Mouse (Mus musculus) pancreas, adult 10 weeks (tissue): ENCODE data around the gene Slc8a2. TPM values are rescaled to one million over a fixed set of nuclear protein-coding genes. Genes with fewer than 3 reads are reported as not detected.

ENCODE experiments used
- polyA plus RNA-seq: library from polyadenylated mRNA; stranded (reverse); fragments of 350-450 nt; fragmentation: Illumina TruSeq; extraction: RNeasy Lipid Tissue Mini Kit (QIAGEN cat#74804); gene quantifications from one replicate; pipeline ENCODE4 v1.2.3, GENCODE M21; 2015; ENCODE audit warnings: low read depth, low replicate concordance; ENCODE audit not compliant: insufficient read depth

The Slc8a2 gene
- polyA plus RNA-seq: 0.15 TPM

DNA sequence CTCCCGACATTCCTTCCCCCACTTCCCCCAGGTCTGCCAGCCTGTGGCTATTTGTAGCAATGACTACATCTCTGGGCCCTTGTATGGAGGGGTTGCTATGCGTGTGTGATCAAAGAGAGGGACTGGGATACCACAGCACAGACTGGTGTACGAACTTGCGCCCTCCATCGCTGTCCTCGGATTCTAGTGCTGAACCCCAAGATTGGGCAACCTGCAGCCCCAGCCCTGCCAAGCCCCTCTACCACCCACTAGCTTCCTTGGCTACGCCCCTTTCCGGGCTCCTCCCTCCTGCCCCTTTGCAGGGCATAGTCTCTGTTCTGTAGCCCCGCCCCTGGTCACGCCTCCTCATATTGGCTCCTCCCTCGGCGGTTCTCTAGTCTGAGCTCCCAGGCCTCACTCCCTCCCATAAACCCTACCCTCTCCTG lies at the start of gene Slc8a2:
Slc8a2 (plus strand) TSS at position 406 of the 425 bp plus-strand sequence.

GRCm38 (mm10) chr7:16098021-16099017 lies 31.3 kb upstream of the Slc8a2 start, which contains the start of gene Napa:
Gene Napa, plus strand, starts transcription at chr7:16098458.

DNA sequence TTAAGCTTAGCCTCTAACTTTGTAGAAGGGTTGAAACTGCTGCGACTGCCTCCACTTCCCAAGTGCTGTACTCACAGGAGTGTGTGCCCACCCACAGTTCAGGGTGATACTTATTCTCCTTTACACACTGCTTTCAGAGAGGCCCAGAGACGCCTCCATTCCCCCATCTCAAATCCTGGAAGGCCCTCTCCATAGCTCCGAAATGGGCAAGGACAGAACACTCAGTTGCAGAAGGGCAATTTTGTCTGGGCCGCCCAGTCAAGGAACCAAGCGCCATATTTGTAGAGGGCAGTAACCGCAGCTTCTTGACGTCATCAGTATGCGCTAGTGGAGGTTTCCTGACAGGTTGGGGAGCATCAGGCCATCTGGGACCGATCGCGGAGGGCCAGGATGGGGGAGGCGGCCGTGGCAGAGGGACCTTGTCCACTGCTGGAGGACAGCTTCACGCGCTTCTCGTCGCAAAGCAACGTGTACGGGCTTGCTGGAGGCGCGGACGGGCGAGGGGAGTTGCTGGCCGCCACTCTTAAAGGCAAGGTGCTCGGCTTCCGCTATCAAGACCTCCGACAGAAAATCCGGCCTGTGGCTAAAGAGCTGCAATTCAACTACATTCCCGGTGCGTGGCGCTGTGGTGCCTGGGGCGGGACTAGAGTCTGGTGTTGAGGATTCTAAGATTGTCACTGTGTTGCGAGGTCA lies 9.9 kb upstream of the Slc8a2 start, which contains the start of gene Kptn:
Kptn (plus strand) TSS at position 327 of the 693 bp plus-strand sequence.

DNA sequence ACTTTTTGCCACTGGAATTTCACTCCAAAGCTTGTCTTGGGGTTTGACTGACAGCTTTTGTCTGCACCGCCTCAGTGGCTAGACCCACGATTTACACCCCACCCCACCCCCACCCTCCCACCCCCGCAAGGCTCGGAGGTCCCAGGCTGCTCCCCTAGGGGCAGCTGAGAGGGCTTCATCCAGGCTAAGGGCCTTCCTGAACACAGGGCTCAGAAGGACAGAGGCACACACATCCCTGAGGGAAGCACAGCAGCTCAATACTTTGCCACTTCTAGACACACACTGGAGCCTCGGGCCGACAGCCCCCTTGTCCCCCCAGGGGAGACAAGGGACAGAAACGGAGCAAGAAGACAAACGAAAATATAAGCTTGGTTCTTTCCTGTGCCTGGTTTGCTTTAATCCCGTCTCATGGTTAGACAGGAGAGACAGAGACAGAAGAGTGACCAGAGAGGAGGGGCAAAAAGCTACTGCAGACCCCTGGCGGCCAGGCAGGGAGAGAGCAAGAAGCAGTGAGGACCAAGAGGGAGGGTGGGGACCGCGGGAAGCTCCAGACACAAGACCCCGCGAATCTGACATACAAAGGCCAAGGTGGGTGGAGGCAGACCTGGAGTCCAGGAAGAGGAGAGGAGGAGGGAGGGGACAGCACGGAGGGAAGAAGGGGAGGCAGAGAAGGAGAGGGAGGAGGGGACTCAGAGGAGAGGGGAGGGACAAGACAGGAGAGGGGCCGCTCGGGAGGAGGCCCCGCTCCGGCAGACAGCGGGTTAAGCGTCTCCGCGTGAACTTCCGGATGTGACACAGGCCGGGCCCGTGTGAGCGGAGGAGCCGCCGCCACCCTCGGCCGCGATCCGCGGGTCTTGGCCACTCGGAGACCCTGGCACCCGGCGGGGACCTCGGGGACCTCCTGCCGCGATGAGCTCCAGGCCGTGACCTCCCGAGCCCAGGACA lies 45.2 kb downstream of the Slc8a2 start, which contains the start of gene Meis3:
Meis3 (plus strand) TSS at position 494 of the 945 bp plus-strand sequence.

Other genes starting within 250 kb of the Slc8a2 start
- not detected for gene Crx, start 249.9 kb upstream of the Slc8a2 start, polyA plus RNA-seq
- gene Crxos, start 247.2 kb upstream of the Slc8a2 start, polyA plus RNA-seq: not detected
- 122 TPM for gene Selenow, start 207.4 kb upstream of the Slc8a2 start, polyA plus RNA-seq
- gene Nop53, start 183.8 kb upstream of the Slc8a2 start, polyA plus RNA-seq: 36.2 TPM
- gene Ehd2, start 162.3 kb upstream of the Slc8a2 start, polyA plus RNA-seq: 20.4 TPM
- 4.8 TPM for gene Bicra, start 81.9 kb upstream of the Slc8a2 start, polyA plus RNA-seq
- gene Zfp541, start 68.0 kb upstream of the Slc8a2 start, polyA plus RNA-seq: not detected
- gene Napa, start 31.4 kb upstream of the Slc8a2 start, polyA plus RNA-seq: 57.5 TPM
- gene Kptn, start 9.9 kb upstream of the Slc8a2 start, polyA plus RNA-seq: 8.0 TPM
- 13.5 TPM for gene Meis3, start 45.3 kb downstream of the Slc8a2 start, polyA plus RNA-seq
- 40.3 TPM for gene Dhx34, start 92.2 kb downstream of the Slc8a2 start, polyA plus RNA-seq
- 0.31 TPM for gene C5ar2, start 114.3 kb downstream of the Slc8a2 start, polyA plus RNA-seq
- gene C5ar1, start 129.7 kb downstream of the Slc8a2 start, polyA plus RNA-seq: 2.8 TPM
- gene Inafm1, start 143.8 kb downstream of the Slc8a2 start, polyA plus RNA-seq: 6.4 TPM
- gene Ccdc9, start 157.0 kb downstream of the Slc8a2 start, polyA plus RNA-seq: 24.6 TPM
- 7.1 TPM for gene Bbc3, start 178.6 kb downstream of the Slc8a2 start, polyA plus RNA-seq